Mouse (Mus musculus): ENCODE measurements around the gene Pgm2. TPM values are rescaled to one million over a fixed set of nuclear protein-coding genes. Genes with fewer than 3 reads are reported as not detected.
A peak's percentile ranks its signal among the peaks of the same experiment; 100 is the strongest.

Gene Pgm2
- polyA plus RNA-seq (2012; ENCODE audit: insufficient read depth, insufficient read length, low replicate concordance, missing spikeins), result not detected in 2 replicates

DNA sequence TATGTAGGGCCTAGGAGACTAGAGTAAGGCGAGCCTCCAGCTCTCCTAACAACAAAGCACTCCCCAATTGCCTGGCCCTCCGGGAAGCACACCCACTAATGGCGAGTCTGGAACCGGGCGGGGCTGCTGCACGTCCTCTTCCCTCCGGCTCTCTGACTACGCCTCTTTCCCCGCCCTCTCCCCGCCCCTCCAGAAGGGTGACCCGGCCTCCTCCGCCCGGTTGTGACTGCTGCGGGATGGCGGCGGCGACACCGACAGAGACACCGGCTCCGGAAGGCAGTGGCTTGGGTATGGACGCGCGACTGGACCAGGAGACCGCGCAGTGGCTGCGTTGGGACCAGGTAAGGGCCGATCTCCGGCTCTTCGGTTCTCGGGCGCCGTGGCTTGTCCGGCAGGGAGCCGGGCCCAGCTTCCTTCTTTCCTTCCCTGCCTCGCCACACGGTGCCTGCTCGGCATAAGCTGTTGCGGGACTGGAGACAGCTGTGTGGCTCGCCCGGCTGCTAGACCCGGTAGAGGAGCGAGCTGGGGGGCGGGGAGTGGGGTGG, at the start of gene Pgm2:
Gene Pgm2 (plus strand): TSS at position 203 of the 545 bp plus-strand sequence.
- Histone ChIP-seq H3K4me3 (ENCODE audit: insufficient read depth, low read depth, low read length) (peak within 1 kb of the TSS; percentile 77), H3K27ac (ENCODE audit: insufficient read depth, low read depth, low read length) (no peak within 1 kb of the TSS), H3K4me1 (ENCODE audit: control insufficient read depth, insufficient read depth, low read length) (peaks cover 6% of the 10 kb centered on the region; the same call in 1 of the 2 replicates)
- WGBS, result under 1% methylated on average over 43 of the region's 43 CpGs
- TF ChIP-seq CTCF (IDR thresholded peaks at IDR 0.05; ENCODE audit: insufficient read depth, low read depth, low read length) (no peak), POLR2A (IDR thresholded peaks at IDR 0.05; ENCODE audit: insufficient read depth, low read depth, low read length) (peak; percentile 56; the same call in 1 of the 2 replicates)

DNA sequence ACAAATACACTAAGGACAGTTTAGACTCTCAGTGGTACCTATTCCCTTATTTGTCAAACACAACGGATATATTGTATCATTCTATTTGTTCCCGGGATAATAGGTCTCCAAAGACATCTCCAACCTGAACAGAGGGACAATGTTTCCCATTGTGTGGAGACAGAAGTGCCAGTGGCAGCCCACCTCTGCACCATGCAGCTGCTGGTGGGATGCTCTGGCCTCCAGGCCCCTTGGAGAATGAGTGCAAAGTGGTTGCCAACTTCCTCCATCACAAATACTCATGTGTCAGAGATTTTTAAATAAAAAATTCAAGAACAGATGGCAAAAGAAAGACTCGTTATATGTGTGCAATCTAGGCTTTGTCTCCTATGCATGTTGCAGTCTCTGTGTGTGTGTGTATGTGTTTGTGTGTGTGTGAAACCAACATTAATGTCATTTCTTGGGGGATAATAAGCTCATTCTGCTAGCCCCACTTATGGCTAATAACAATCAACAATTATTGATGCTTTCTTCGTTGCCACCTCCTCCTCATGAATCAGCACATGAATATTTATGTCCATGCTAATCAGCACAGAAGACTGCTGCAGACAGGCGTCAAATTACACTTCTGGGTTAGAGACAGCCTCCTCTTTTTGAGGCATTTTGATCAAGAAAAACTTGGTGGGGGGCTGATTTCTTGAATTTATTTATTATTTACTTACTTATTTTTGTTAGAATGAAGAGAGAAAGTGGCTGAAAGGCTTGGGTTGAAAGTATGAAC, 48.9 kb upstream of the Pgm2 start:
- no peak overlapping the region for H3K4me3 ChIP-seq (ENCODE audit: insufficient read depth, low read depth, low read length)
- TF ChIP-seq POLR2A (IDR thresholded peaks at IDR 0.05; ENCODE audit: insufficient read depth, low read depth, low read length), result no peak
- no peak overlapping the region for H3K27ac ChIP-seq (ENCODE audit: insufficient read depth, low read depth, low read length)
- 62% methylated on average over 5 of the region's 5 CpGs for WGBS
- H3K4me1 ChIP-seq (ENCODE audit: control insufficient read depth, insufficient read depth, low read length), result peaks cover 3% of the 10 kb centered on the region; the same call in 1 of the 2 replicates

DNA sequence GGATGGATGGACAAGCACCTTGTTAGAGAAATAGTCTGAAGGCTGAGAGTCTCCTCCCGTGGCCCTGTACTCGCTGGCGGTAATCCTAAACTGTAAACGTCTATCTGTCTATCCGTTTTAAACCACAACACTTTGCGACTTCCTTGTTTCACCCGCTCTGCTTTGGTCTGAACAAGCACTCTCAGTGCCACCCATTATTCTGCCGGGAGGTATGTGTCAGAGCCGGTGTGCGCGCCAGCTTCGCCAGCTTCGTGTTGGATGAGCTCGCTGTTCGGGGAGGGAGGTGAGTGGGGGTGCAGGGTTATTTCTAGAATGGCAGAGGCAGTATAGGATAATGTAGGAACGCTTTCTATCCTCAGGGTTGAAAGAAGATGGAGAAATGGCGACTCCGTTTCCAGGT, 48.0 kb upstream of the Pgm2 start:
- TF ChIP-seq CTCF (IDR thresholded peaks at IDR 0.05; ENCODE audit: insufficient read depth, low read depth, low read length) (no peak), POLR2A (IDR thresholded peaks at IDR 0.05; ENCODE audit: insufficient read depth, low read depth, low read length) (no peak)
- H3K4me1 ChIP-seq (ENCODE audit: control insufficient read depth, insufficient read depth, low read length), result peaks cover 3% of the 10 kb centered on the region; the same call in 1 of the 2 replicates
- WGBS, result 57% methylated on average over 18 of the region's 18 CpGs
- no peak overlapping the region for H3K4me3 ChIP-seq (ENCODE audit: insufficient read depth, low read depth, low read length)
- no peak overlapping the region for H3K27ac ChIP-seq (ENCODE audit: insufficient read depth, low read depth, low read length)

DNA sequence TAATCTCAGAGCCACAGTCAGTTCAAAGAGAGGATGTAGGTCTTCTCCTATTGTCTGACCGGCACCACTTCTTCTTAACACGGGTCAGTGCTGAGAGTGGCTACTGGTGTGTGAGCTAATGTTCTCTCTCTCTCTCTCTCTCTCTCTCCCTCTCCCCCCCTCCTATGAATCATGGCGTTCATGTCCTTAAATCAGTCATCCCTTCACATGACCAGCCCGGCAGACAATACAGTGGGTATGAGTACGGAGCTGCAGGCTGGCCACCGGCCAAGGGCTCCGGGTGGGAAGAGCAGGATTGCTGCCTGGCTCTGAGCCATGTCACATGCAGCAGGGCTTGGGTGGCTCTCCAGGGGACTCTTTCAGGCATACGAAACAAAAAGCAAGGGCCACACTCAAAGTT, 47.2 kb upstream of the Pgm2 start:
- TF ChIP-seq CTCF (IDR thresholded peaks at IDR 0.05; ENCODE audit: insufficient read depth, low read depth, low read length), result no peak
- H3K27ac ChIP-seq (ENCODE audit: insufficient read depth, low read depth, low read length), result no peak overlapping the region
- peaks cover 3% of the 10 kb centered on the region; the same call in 1 of the 2 replicates for H3K4me1 ChIP-seq (ENCODE audit: control insufficient read depth, insufficient read depth, low read length)
- 10% methylated on average over 8 of the region's 8 CpGs for WGBS
- H3K4me3 ChIP-seq (ENCODE audit: insufficient read depth, low read depth, low read length), result no peak overlapping the region

DNA sequence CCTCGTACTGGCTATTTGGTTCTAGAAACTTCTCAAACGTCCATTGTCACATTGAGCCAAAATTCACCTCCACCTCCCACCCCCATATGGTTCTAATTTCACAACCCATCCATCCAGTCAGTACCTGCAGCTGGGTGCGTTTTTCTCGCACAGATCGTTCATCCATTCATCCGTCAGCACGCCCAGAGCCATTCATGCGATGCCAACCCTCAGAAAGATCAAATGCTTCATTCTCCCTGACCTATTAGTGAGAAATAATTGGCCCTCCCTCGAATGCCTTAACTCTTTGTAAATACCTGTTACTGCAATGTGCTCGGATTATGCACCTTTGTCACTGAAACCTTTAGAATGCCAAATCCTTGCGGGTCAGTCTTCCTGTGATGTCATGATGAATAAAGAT, 45.8 kb upstream of the Pgm2 start:
- TF ChIP-seq CTCF (IDR thresholded peaks at IDR 0.05; ENCODE audit: insufficient read depth, low read depth, low read length), result no peak
- no peak for TF ChIP-seq POLR2A (IDR thresholded peaks at IDR 0.05; ENCODE audit: insufficient read depth, low read depth, low read length)
- H3K27ac ChIP-seq (ENCODE audit: insufficient read depth, low read depth, low read length), result no peak overlapping the region
- WGBS, result 67% methylated on average over 11 of the region's 11 CpGs

DNA sequence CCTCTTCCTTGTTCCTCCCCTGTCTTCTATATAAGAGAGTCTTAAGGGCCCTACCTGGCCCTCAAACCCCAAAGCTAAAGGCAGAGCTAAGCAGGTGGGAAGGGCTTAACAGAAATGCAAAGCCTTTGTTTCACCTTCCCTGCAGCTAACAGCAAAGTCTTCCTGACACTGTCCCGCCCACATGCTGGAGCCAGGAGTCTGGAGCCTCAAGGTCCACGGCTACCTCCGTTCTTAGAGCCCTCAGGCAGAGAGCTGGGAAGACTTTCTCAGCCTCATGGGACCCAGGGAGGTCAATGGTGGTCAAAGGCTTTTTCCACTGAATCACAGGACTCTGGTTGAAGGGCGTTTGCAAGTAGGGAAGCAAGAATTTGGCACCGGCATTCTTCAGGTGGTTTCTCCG, 44.8 kb upstream of the Pgm2 start:
- Histone ChIP-seq H3K4me3 (ENCODE audit: insufficient read depth, low read depth, low read length) (no peak overlapping the region), H3K27ac (ENCODE audit: insufficient read depth, low read depth, low read length) (no peak overlapping the region), H3K4me1 (ENCODE audit: control insufficient read depth, insufficient read depth, low read length) (peaks cover 3% of the 10 kb centered on the region; the same call in 1 of the 2 replicates)
- 88% methylated on average over 6 of the region's 6 CpGs for WGBS
- no peak for TF ChIP-seq POLR2A (IDR thresholded peaks at IDR 0.05; ENCODE audit: insufficient read depth, low read depth, low read length)

More for the DNA sequence above, 45.8 kb upstream of the Pgm2 start:
- Histone ChIP-seq H3K4me1 (ENCODE audit: control insufficient read depth, insufficient read depth, low read length) (peaks cover 3% of the 10 kb centered on the region; the same call in 1 of the 2 replicates), H3K4me3 (ENCODE audit: insufficient read depth, low read depth, low read length) (no peak overlapping the region)

DNA sequence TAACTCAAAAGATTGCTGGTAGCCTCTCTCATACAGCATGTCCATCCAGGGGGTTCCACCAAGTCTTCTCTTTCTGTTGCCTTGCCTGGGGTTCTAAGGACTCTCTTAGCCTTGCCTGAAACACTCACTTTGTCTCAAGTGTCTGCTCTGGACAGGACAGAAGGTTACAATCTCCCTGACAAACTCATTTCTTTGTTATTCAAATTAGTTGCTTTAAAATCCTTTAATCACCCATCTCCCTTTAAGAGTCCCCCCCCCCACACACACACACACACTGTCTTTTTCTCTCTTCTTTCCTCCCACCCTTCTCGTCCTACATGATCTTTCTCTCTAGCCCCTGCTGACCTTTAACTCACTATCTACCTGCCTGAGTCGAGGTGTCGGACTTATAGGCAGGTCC, 44.1 kb upstream of the Pgm2 start:
- no peak overlapping the region for H3K27ac ChIP-seq (ENCODE audit: insufficient read depth, low read depth, low read length)
- WGBS, result 79% methylated on average over 3 of the region's 3 CpGs
- no peak overlapping the region for H3K4me3 ChIP-seq (ENCODE audit: insufficient read depth, low read depth, low read length)
- H3K4me1 ChIP-seq (ENCODE audit: control insufficient read depth, insufficient read depth, low read length), result peaks cover 3% of the 10 kb centered on the region; the same call in 1 of the 2 replicates
- no peak for TF ChIP-seq POLR2A (IDR thresholded peaks at IDR 0.05; ENCODE audit: insufficient read depth, low read depth, low read length)
- TF ChIP-seq CTCF (IDR thresholded peaks at IDR 0.05; ENCODE audit: insufficient read depth, low read depth, low read length), result no peak

DNA sequence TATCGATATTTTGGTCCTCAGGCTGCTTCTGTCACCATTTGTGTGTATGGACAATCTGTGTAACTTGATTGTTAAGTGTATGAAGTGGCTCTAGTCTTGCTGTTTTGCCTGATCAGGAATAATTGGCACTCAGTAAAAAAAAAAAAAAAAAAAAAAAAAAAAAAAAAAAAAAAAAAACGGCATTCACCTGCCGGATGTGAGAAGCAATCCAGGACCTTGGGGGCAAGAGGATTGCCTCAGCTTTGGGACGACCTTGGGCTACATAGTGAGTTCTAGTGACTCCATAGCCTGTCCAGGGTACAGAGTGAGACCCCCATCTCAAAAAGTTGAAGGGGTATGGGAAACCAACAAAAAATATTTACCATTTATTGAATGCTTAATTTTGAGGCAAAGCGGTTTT, 43.5 kb upstream of the Pgm2 start:
- no peak overlapping the region for H3K27ac ChIP-seq (ENCODE audit: insufficient read depth, low read depth, low read length)
- WGBS, result 84% methylated on average over 5 of the region's 5 CpGs
- TF ChIP-seq POLR2A (IDR thresholded peaks at IDR 0.05; ENCODE audit: insufficient read depth, low read depth, low read length), result no peak
- no peak overlapping the region for H3K4me3 ChIP-seq (ENCODE audit: insufficient read depth, low read depth, low read length)
- peaks cover 3% of the 10 kb centered on the region; the same call in 1 of the 2 replicates for H3K4me1 ChIP-seq (ENCODE audit: control insufficient read depth, insufficient read depth, low read length)

DNA sequence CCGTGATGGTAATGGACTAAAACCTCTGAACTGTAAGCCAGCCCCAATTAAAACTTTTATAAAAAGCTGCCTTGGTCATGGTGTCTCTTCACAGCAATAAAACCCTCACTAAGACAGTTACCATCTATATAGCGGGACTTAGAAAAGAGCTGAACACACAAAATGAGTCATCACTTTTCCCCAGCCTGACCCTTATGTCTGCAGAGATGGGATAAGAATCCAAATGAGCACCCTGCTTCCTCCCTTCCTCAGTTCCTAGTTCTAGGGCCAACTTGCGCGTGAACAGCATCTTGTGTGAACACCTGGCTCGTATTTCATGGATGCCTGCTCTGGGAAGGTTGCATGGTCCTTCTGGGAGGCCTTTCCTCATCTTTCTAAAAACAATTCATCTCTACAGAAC, 39.7 kb upstream of the Pgm2 start:
- H3K27ac ChIP-seq (ENCODE audit: insufficient read depth, low read depth, low read length), result no peak overlapping the region
- H3K4me1 ChIP-seq (ENCODE audit: control insufficient read depth, insufficient read depth, low read length), result no peaks in the 10 kb centered on the region
- H3K4me3 ChIP-seq (ENCODE audit: insufficient read depth, low read depth, low read length), result no peak overlapping the region
- WGBS, result 94% methylated on average over 5 of the region's 5 CpGs
- TF ChIP-seq POLR2A (IDR thresholded peaks at IDR 0.05; ENCODE audit: insufficient read depth, low read depth, low read length) (no peak), CTCF (IDR thresholded peaks at IDR 0.05; ENCODE audit: insufficient read depth, low read depth, low read length) (no peak)
